Mouse (Mus musculus) intestine, postnatal 0 days (tissue): ENCODE results near the gene Luc7l2. TPM values are rescaled to one million over a fixed set of nuclear protein-coding genes. Genes with fewer than 3 reads are reported as not detected.

Experiments
- ATAC-seq: fragments of 200-750 bp; cut with Nextera tagmentation; 2 replicates; pipeline ENCODE4 v1.8.0; 2017; ENCODE audit warnings: mild to moderate bottlenecking, moderate TSS enrichment, moderate library complexity
- H3K27ac ChIP-seq: fragments of 300-500 bp; sonication (generic); 2 replicates; pipeline ENCODE4 v1.5.1; 2014; ENCODE audit warnings: mild to moderate bottlenecking, low read depth, low read length, moderate library complexity
- H3K27me3 ChIP-seq: fragments of 300-500 bp; sonication (generic); replicated peaks from 2 replicates; pipeline ENCODE4 v1.6.1; 2014; ENCODE audit warnings: low read length, mixed read lengths; ENCODE audit not compliant: control insufficient read depth, insufficient read depth
- H3K36me3 ChIP-seq: fragments of 300-500 bp; sonication (generic); 2 replicates; pipeline ENCODE4 v1.6.1; 2014; ENCODE audit warnings: mild to moderate bottlenecking, moderate library complexity; ENCODE audit not compliant: control insufficient read depth, insufficient read depth
- H3K4me1 ChIP-seq: fragments of 300-500 bp; sonication (generic); replicated peaks from 2 replicates; pipeline ENCODE4 v1.6.1; 2014; ENCODE audit warnings: antibody characterized with exemption, low read length, mixed read lengths; ENCODE audit not compliant: control insufficient read depth, insufficient read depth
- H3K4me2 ChIP-seq: fragments of 300-500 bp; sonication (generic); replicated peaks from 2 replicates; pipeline ENCODE4 v1.6.1; 2014; ENCODE audit warnings: low read depth, mild to moderate bottlenecking, moderate library complexity
- H3K4me3 ChIP-seq: fragments of 300-500 bp; sonication (generic); 2 replicates; pipeline ENCODE4 v1.5.1; 2014; ENCODE audit warnings: low read depth, low read length
- H3K9ac ChIP-seq: fragments of 300-500 bp; sonication (generic); 2 replicates; pipeline ENCODE4 v1.6.1; 2014; ENCODE audit warnings: mild to moderate bottlenecking, low read depth, low read length
- H3K9me3 ChIP-seq: fragments of 300-500 bp; sonication (generic); 2 replicates; pipeline ENCODE4 v1.6.1; 2016; ENCODE audit warnings: mixed run types; ENCODE audit not compliant: control insufficient read depth
- CTCF ChIP-seq: sonication (generic); IDR thresholded peaks from 2 replicates; pipeline ENCODE4 v1.5.1; 2016; ENCODE audit warnings: low read depth, mild to moderate bottlenecking, control low read depth, antibody characterized with exemption, moderate library complexity
- WGBS: fragments of 180-500 bp; shearing (Covaris S2); extraction: QIAGEN DNeasy Blood & Tissue Kit; methylation state at CpG from one replicate; pipeline ENCODE4 v1.1.7; 2014; 5-methylcytosine and 5-hydroxymethylcytosine counted together
- polyA plus RNA-seq: library from polyadenylated mRNA; unstranded; fragments of >200 nt; fragmentation: Nextera tagmentation; extraction: Ambion mirVana; gene quantifications from 2 replicates; pipeline ENCODE4 v1.2.1, GENCODE M21; 2015

Luc7l2 gene
- 26.4 and 46.6 TPM in 2 replicates for polyA plus RNA-seq

DNA sequence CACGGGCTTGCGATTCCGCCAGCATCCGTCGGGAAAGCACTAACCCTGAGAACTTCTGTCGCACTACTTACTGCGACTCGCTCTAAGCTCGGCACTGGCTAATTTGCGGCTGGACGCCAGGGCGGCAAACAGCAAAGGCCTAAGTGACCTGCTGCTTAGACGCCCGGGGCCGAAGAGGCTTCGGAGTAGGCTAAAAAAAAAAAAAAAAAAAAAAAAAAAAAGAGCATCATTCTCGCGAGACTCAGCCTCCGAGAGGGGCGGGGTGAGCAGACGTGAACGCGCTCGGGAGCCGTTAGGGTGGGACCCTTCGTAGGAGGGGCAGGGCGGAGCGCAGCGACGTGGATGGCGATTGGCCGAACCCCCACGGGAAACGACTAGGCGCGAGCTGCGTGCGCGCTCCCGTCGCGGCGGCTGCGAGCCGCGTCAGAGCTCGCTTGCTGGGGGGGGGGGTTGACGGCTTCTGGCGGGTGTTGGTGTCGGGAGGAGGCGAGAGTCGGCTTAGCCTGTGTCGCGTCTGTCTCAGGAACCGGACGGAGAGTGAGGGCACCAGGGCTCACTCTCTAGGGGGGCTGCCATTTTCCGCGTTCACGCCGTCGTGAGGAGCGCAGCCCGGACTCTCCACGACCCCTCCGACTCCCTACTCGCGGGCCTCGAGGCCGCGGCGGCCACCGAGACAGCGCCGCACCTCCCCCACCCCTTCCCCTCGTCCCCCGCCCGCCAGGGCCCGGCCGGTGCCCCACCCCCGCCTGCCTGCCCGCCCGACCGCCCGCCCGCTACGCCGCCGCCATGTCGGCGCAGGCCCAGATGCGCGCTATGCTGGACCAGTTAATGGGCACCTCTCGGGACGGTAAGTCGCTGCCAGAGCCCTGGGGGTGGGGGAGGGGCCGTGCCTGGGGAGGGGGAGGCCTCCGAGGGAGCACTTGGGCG, at the start of gene Luc7l2:
TSS of gene Luc7l2 (plus strand) at position 273 of the 927 bp plus-strand sequence.
- under 1% methylated on average over 79 of the region's 98 CpGs for WGBS

DNA sequence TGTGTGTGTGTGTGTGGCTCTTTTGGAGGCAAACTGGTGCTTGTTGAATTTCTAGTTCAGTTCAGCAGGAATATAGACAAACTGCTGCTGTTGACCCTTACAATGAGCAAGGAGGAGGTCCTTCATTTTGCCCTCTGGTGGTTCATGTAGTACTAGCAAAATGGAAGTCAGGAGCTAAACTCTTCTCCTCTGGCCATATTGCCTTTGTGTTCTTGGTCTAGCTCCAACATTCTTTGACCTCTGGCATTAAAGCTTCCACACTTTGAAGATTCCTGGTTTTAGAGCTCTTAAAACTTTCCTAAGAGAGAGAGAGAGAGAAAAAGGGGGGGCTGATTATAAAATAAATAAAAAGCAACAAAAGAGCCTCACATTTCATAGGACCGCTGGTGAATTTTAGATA, 39.0 kb upstream of the Luc7l2 start:
- H3K27ac ChIP-seq: no peak overlapping the region
- H3K4me1 ChIP-seq: no peaks in the 10 kb centered on the region
- no peak overlapping the region for H3K4me2 ChIP-seq
- H3K9ac ChIP-seq: no peak overlapping the region
- 81% methylated on average over 1 of the region's 1 CpGs for WGBS
- no peaks in the 10 kb centered on the region for H3K36me3 ChIP-seq
- H3K9me3 ChIP-seq: no peaks in the 10 kb centered on the region
- no peak for ATAC-seq
- H3K27me3 ChIP-seq: no peaks in the 10 kb centered on the region
- peak; percentile 40 for TF ChIP-seq CTCF
- no peak overlapping the region for H3K4me3 ChIP-seq

More for the DNA sequence above, at the start of gene Luc7l2:
- Histone ChIP-seq H3K4me3 (peak within 1 kb of the TSS; percentile 81), H3K9me3 (no peaks in the 10 kb centered on the region), H3K36me3 (0 out of 2 replicates have a peak, but pooled peaks cover 6% of the 10 kb centered on the region), H3K4me1 (no peaks in the 10 kb centered on the region; the same call in 1 of the 2 replicates), H3K9ac (peak within 1 kb of the TSS; percentile 90), H3K4me2 (peak within 1 kb of the TSS; percentile 72), H3K27me3 (no peaks in the 10 kb centered on the region), H3K27ac (peak within 1 kb of the TSS; percentile 100)
- no peak for TF ChIP-seq CTCF
- peak; percentile 92 for ATAC-seq

DNA sequence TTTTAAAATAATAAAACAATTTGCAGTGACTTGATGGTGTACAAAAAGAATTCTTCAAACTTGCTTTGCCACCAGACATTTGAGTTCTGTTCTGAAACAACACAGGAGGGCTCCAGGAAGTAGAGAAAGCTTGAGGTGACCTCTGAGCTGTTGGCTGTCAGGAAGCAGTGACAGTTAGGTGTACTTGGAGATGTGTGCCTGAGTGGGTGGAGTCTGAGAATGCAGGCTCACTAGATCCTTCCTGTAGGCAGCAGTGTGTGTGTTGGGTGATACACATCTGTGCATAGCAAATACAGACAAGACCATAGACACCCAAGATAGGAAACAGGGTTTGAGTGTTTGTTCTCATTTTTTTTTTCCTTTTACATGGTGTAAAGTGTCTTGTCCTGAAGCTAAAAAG, 38.3 kb upstream of the Luc7l2 start:
- no peak for ATAC-seq
- Histone ChIP-seq H3K27me3 (no peaks in the 10 kb centered on the region), H3K9me3 (no peaks in the 10 kb centered on the region), H3K4me3 (no peak overlapping the region), H3K36me3 (no peaks in the 10 kb centered on the region), H3K27ac (no peak overlapping the region), H3K4me1 (no peaks in the 10 kb centered on the region), H3K9ac (no peak overlapping the region), H3K4me2 (no peak overlapping the region)
- TF ChIP-seq CTCF: no peak

- no peak for ATAC-seq
- no peak overlapping the region for H3K4me3 ChIP-seq
- H3K9ac ChIP-seq: no peak overlapping the region
- H3K27ac ChIP-seq: no peak overlapping the region
- no peaks in the 10 kb centered on the region for H3K36me3 ChIP-seq
- H3K9me3 ChIP-seq: no peaks in the 10 kb centered on the region
- no peaks in the 10 kb centered on the region for H3K27me3 ChIP-seq
- TF ChIP-seq CTCF: no peak
- H3K4me1 ChIP-seq: no peaks in the 10 kb centered on the region
- WGBS: 95% methylated on average over 4 of the region's 4 CpGs
- H3K4me2 ChIP-seq: no peak overlapping the region
Observed at GRCm38 (mm10) chr6:38515201-38515600, 35.9 kb upstream of the Luc7l2 start.

- WGBS: 9% methylated on average over 8 of the region's 8 CpGs
- H3K27ac ChIP-seq: no peak overlapping the region
- ATAC-seq: no peak
- H3K4me2 ChIP-seq: peak overlapping the region; percentile 58
- H3K4me3 ChIP-seq: 0 out of 2 replicates have a peak overlapping the region, but pooled peaks have one; percentile 17
- H3K36me3 ChIP-seq: no peaks in the 10 kb centered on the region; the same call in 1 of the 2 replicates
- H3K9ac ChIP-seq: no peak overlapping the region
- no peaks in the 10 kb centered on the region for H3K4me1 ChIP-seq
- H3K9me3 ChIP-seq: no peaks in the 10 kb centered on the region
- H3K27me3 ChIP-seq: no peaks in the 10 kb centered on the region
- TF ChIP-seq CTCF: no peak
Observed at GRCm38 (mm10) chr6:38523851-38524250, 27.3 kb upstream of the Luc7l2 start.

DNA sequence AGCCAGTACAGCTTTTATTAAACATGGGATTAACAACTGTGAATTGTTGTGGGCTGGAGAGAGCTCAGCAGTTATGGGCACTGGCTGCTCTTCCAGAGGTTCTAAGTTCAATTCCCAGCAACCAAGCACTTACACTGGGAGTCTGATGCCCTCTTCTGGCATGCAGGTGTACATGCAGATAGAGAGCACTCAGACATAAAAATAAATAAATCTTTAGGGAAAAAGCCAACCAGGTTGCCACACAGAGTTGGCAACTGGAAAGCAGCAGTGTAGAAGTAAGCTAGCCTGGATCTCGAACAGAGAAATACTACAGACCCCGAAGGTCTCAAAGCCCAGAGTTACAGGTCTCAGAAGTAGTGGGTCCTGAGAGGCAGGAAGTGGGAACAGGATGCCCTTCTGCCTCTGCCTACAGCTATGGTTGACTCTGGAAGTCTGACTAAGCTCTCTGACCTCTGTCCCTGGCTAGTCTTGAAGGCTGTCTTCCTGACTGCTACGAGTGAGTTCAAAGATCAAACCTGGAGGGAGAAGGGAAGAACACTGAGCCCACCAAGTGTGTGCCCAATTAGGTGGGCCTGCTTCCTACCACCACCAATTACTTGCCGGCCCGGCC, 19.8 kb upstream of the Luc7l2 start:
- no peak for ATAC-seq
- Histone ChIP-seq H3K27me3 (no peaks in the 10 kb centered on the region), H3K36me3 (no peaks in the 10 kb centered on the region), H3K4me1 (no peaks in the 10 kb centered on the region), H3K4me2 (no peak overlapping the region), H3K9ac (no peak overlapping the region), H3K9me3 (no peaks in the 10 kb centered on the region), H3K27ac (no peak overlapping the region), H3K4me3 (no peak overlapping the region)
- 60% methylated on average over 5 of the region's 5 CpGs for WGBS
- peak; percentile 82 for TF ChIP-seq CTCF
